Mouse (Mus musculus): Measurements from ENCODE around the gene Tmem185b.

- TF ChIP-seq CTCF (IDR thresholded peaks at IDR 0.05; ENCODE audit: low read depth, low read length) = no peak
- no peak for TF ChIP-seq GATA1 (IDR thresholded peaks at IDR 0.05; ENCODE audit: borderline replicate concordance, low read length)
- no peak for TF ChIP-seq POLR2AphosphoS5 (IDR thresholded peaks at IDR 0.05; ENCODE audit: insufficient replicate concordance, low read depth, low read length)
- no peak for TF ChIP-seq TAL1 (conservative IDR thresholded peaks at IDR 0.05; ENCODE audit: low read depth, low read length)
- no peak for TF ChIP-seq GATA2 (IDR thresholded peaks at IDR 0.05; ENCODE audit: borderline replicate concordance, low read depth, low read length)
These were observed 31.8 kb upstream of the Tmem185b start for GRCm38 (mm10) chr1:119494024-119494711.

All from G1E (cell line).